Mouse (Mus musculus): Measurements from ENCODE around the gene Zfp654.

Zfp654 gene

GRCm38 (mm10) chr16:64759245-64759626 is 92.2 kb downstream of the Zfp654 start:
- DNase-seq (ENCODE audit: low spot score): no peak

- no peak for DNase-seq (ENCODE audit: low spot score)
These were observed 92.7 kb downstream of the Zfp654 start for GRCm38 (mm10) chr16:64758561-64759244.

- DNase-seq (ENCODE audit: low spot score): no peak
These were observed 93.6 kb downstream of the Zfp654 start for GRCm38 (mm10) chr16:64757666-64758400.

- no peak for DNase-seq (ENCODE audit: low spot score)
These were observed 95.1 kb downstream of the Zfp654 start for GRCm38 (mm10) chr16:64756321-64756720.

- no peak for DNase-seq (ENCODE audit: low spot score)
These were observed 96.7 kb downstream of the Zfp654 start for GRCm38 (mm10) chr16:64754743-64755139.

GRCm38 (mm10) chr16:64753990-64754742 is 97.3 kb downstream of the Zfp654 start:
- no peak for DNase-seq (ENCODE audit: low spot score)

- peak; percentile 42 for DNase-seq (ENCODE audit: low spot score)
These were observed 103.2 kb downstream of the Zfp654 start for GRCm38 (mm10) chr16:64748237-64748636.

- DNase-seq (ENCODE audit: low spot score): no peak
These were observed 106.4 kb downstream of the Zfp654 start for GRCm38 (mm10) chr16:64745089-64745488.

GRCm38 (mm10) chr16:64737289-64737688 is 114.2 kb downstream of the Zfp654 start:
- no peak for DNase-seq (ENCODE audit: low spot score)
